Mouse (Mus musculus) thymus, adult 2 months (tissue): ENCODE measurements around the gene Limk2.

Experiments used
- CTCF ChIP-seq: fragments of 200-500 bp; IDR thresholded peaks from 2 replicates; pipeline ENCODE4 v1.5.1; 2012; ENCODE audit warnings: mild to moderate bottlenecking, control low read depth, low read length, moderate library complexity, borderline replicate concordance; ENCODE audit not compliant: control insufficient read depth, poor library complexity, insufficient read depth; ENCODE audit errors: extremely low read depth
- POLR2A ChIP-seq: fragments of 200-500 bp; IDR thresholded peaks from 2 replicates; pipeline ENCODE4 v1.6.1; 2012; ENCODE audit warnings: mild to moderate bottlenecking, low read length, control low read depth, moderate library complexity; ENCODE audit not compliant: control insufficient read depth, poor library complexity, insufficient read depth; ENCODE audit errors: extremely low read depth

- no peak for TF ChIP-seq CTCF
- TF ChIP-seq POLR2A = no peak
These were observed 46.1 kb downstream of the Limk2 start for GRCm38 (mm10) chr11:3362854-3363253.
